Mouse (Mus musculus) inflammation-experienced regulatory T-cells, adult 6 months (primary cell): ENCODE data around the gene Accs. TPM values are rescaled to one million over a fixed set of nuclear protein-coding genes. Genes with fewer than 3 reads are reported as not detected.

ENCODE experiments used
- ATAC-seq: one replicate; pipeline ENCODE4 v1.8.0; 2017
- polyA plus RNA-seq, 3 experiments: library from polyadenylated mRNA; unstranded; fragments of 100-300 nt; shearing (Covaris generic); gene quantifications; one replicate each; pipeline ENCODE4 v1.2.1; 2017

Accs gene
- polyA plus RNA-seq, 3 experiments from 2014 or later = 9.1 to 20.9 (median 18.5) TPM

GRCm38 (mm10) chr2:93791516-93792499 lies 57.9 kb downstream of the Accs start:
- no peak for ATAC-seq

- ATAC-seq = no peak
Measured at GRCm38 (mm10) chr2:93790798-93791345, 58.9 kb downstream of the Accs start.

GRCm38 (mm10) chr2:93788557-93788956 lies 61.2 kb downstream of the Accs start:
- ATAC-seq = no peak

- no peak for ATAC-seq
Measured at GRCm38 (mm10) chr2:93786175-93786574, 63.6 kb downstream of the Accs start.

GRCm38 (mm10) chr2:93785432-93785798 lies 64.3 kb downstream of the Accs start:
- no peak for ATAC-seq

- ATAC-seq = no peak
Measured at GRCm38 (mm10) chr2:93784721-93785431, 64.9 kb downstream of the Accs start.

GRCm38 (mm10) chr2:93783926-93784539 lies 65.7 kb downstream of the Accs start:
- ATAC-seq = no peak

Other genes with a start within 250 kb of the Accs start
- under 1 TPM in 1 of 3 experiments, not detected in 2; 0.08 TPM for gene Alx4, start 207.6 kb downstream of the Accs start, polyA plus RNA-seq
- 10 to 100 TPM in 2 of 3 experiments, 1 to 10 TPM in 1; 9.6 to 13.7 (median 12.9) TPM for gene Ext2, start 27.4 kb downstream of the Accs start, polyA plus RNA-seq
- gene Accsl, start 19.2 kb upstream of the Accs start, polyA plus RNA-seq = not detected
- gene Gm13889, start 107.3 kb upstream of the Accs start, polyA plus RNA-seq = not detected
- not detected for gene Gm27027, start 146.4 kb upstream of the Accs start, polyA plus RNA-seq
- 10 to 100 TPM; 40.6 to 77.2 (median 41.2) TPM for gene Alkbh3, start 160.9 kb upstream of the Accs start, polyA plus RNA-seq